12 mouse cellular contexts compared by ENCODE assay signal in the genomic region with DNA sequence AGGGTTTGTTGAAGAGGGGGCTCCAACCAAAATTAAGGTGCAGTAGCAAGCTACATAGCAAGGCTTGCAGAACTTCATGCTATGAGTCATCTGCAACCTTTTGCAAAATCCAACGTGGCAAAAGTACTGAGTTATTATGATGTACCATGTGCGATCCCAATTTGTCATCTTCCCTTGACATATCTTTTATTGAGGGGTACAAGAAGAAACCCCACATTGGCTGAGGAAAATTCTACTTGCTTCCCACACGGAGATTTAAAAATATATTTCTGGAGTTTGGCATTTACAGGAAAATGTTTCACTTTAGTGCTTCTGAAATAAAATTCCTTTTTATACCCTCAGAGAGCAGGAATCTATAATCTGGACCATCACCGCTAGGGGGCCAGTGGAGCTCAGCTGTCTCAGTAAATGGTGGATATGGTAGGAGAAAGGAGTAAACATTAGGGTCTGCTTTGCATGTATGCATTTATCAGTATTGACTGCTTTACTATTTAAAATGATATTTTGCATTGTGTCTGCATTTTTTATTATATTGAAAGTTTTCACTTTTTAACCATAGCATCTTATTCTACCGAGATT. TPM values are rescaled to one million over a fixed set of nuclear protein-coding genes. Genes with fewer than 3 reads are reported as not detected.
DNase-seq lines count a peak whose midpoint lies in the region; ATAC-seq and TF ChIP-seq lines count a peak whose summit lies in the region.
"Had no signal": no experiment of that assay in that cellular context is flagged by ENCODE, and none has a peak within 500 bp of the region (broad histone marks: within the 10 kb centered on the region; RNA-seq: fewer than 3 reads in every experiment).

No protein-coding gene starts in this region.

- H3K9me3 ChIP-seq in embryonic facial prominence, embryonic 10.5 days, result no peaks in the 10 kb centered on the region
- H3K9me3 ChIP-seq: embryonic facial prominence, embryonic 12.5 days had no signal

- no peaks in the 10 kb centered on the region for H3K36me3 ChIP-seq in embryonic facial prominence, embryonic 10.5 days (replicated peaks)
- H3K36me3 ChIP-seq: embryonic facial prominence, embryonic 12.5 days had no signal

- in situ Hi-C loops in Patski (cut with MboI; ENCODE audit: low pct_unique_long_range_greater_than_20kb), result no loop called here

- no peaks in the 10 kb centered on the region for H3K4me1 ChIP-seq in embryonic facial prominence, embryonic 10.5 days
- H3K4me1 ChIP-seq: embryonic facial prominence, embryonic 12.5 days had no signal

- TF ChIP-seq CTCF in Patski (IDR thresholded peaks at IDR 0.05), result peak; percentile 67

- CTCF ChIA-PET in Patski (lab: Charles Lee), result interaction anchor here (0.8 to 1.3 kb wide), 3 partner anchors 10 to 86 kb away, joined by 3 read pairs; no protein-coding TSS in a partner anchor

- peaks cover 10% of the 10 kb centered on the region for H3K27me3 ChIP-seq in Patski
- no peaks in the 10 kb centered on the region for H3K27me3 ChIP-seq in embryonic facial prominence, embryonic 10.5 days (replicated peaks; ENCODE audit: low read depth, poor library complexity, severe bottlenecking)
- H3K27me3 ChIP-seq: embryonic facial prominence, embryonic 12.5 days had no signal

- no peak overlapping the region for H3K4me3 ChIP-seq in embryonic facial prominence, embryonic 10.5 days
- H3K4me3 ChIP-seq: embryonic facial prominence, embryonic 12.5 days had no signal

- WGBS in embryonic facial prominence, embryonic 10.5 days, result 61% methylated on average over 5 of the region's 5 CpGs

- H3K27ac ChIP-seq in embryonic facial prominence, embryonic 10.5 days (replicated peaks), result no peak overlapping the region
- H3K27ac ChIP-seq: embryonic facial prominence, embryonic 12.5 days; hindbrain, embryonic 14.5 days had no signal

- POLR2A ChIA-PET in Patski (lab: Charles Lee), result interaction anchor here (0.7 to 1.1 kb wide), 3 partner anchors 11 to 21 kb away, joined by 3 to 7 read pairs (median 5); no protein-coding TSS in a partner anchor

- DNase-seq in layer of hippocampus, adult 11-12 months (ENCODE audit: low spot score), result peak; percentile 8
- DNase-seq in layer of hippocampus, postnatal 36 days, result no peak
- no peak for DNase-seq in Patski (ENCODE audit: low read depth, low spot score)
- DNase-seq in embryonic facial prominence, embryonic 10.5 days (ENCODE audit: low spot score), result peak; percentile 30
- peak; percentile 23 to 25 for DNase-seq in right cerebral cortex, adult 2 months (ENCODE audit: low spot score in 2 of 2)
- no peak for DNase-seq in yolk sac, embryonic 10.5 days (ENCODE audit: low spot score)
- no peak for DNase-seq in cerebellum, postnatal 25 days

- ATAC-seq in Patski, result no peak

RNA-seq across cellular contexts. Expression of gene C030005K15Rik, which starts 41.7 kb away (rescaled TPM):
- total RNA-seq in layer of hippocampus, postnatal 36 days (2021), result under 1 TPM; 0.40 to 0.42 TPM
- not detected for polyA plus RNA-seq in Patski (2021)
- not detected in 2 replicates for polyA plus RNA-seq in embryonic facial prominence, embryonic 10.5 days (2016; fragmentation: Nextera tagmentation; extraction: Ambion mirVana)
- total RNA-seq: gastrocnemius, postnatal 4 days; megakaryocyte-erythroid progenitor cell, adult 5-6 weeks had no signal
- polyA plus RNA-seq: embryonic facial prominence, embryonic 12.5 days; hindbrain, embryonic 14.5 days; thymus, postnatal 0 days had no signal

Comparison
In these comparisons a context has a peak if more than half of its experiments do, and no peak if none do; other contexts are left out.
1. DNase-seq: peak in layer of hippocampus, adult 11-12 months (single experiment), embryonic facial prominence, embryonic 10.5 days (single experiment) and right cerebral cortex, adult 2 months (2 of 2); none in layer of hippocampus, postnatal 36 days (0 of 2), Patski (single experiment), yolk sac, embryonic 10.5 days (single experiment) and cerebellum, postnatal 25 days (0 of 2).